ENCODE assay signal across 8 mouse cellular contexts in genomic region chr8:126591821-126592268, GRCm38 (mm10). TPM values are rescaled to one million over a fixed set of nuclear protein-coding genes. Genes with fewer than 3 reads are reported as not detected.
A peak's percentile ranks its signal among the peaks of the same experiment; 100 is the strongest.
DNase-seq lines count a peak whose midpoint lies in the region; ATAC-seq and TF ChIP-seq lines count a peak whose summit lies in the region.

No protein-coding gene starts in this region.

- WGBS in stomach, embryonic 16.5 days, result under 1% methylated on average over 9 of the region's 9 CpGs

- no peak for ATAC-seq in stomach, embryonic 16.5 days (ENCODE audit: insufficient read depth, low FRiP score)

- H3K36me3 ChIP-seq in stomach, embryonic 16.5 days (ENCODE audit: control insufficient read depth, insufficient read depth, low read length), result no peaks in the 10 kb centered on the region; the same call in 1 of the 2 replicates

- peaks cover 2% of the 10 kb centered on the region for H3K4me1 ChIP-seq in embryonic fibroblast, embryonic 13.5 days (ENCODE audit: control insufficient read depth, insufficient read depth, low read length)
- peaks cover 33% of the 10 kb centered on the region for H3K4me1 ChIP-seq in stomach, embryonic 16.5 days (ENCODE audit: control insufficient read depth, insufficient read depth, low read length)

- H3K27me3 ChIP-seq in stomach, embryonic 16.5 days (ENCODE audit: control insufficient read depth, insufficient read depth, low read length), result no peaks in the 10 kb centered on the region

- H3K9me3 ChIP-seq in stomach, embryonic 16.5 days (replicated peaks; ENCODE audit: control insufficient read depth, low read length), result no peaks in the 10 kb centered on the region

- H3K9ac ChIP-seq in stomach, embryonic 16.5 days (ENCODE audit: low read length), result peak overlapping the region; percentile 98

- H3K4me3 ChIP-seq in embryonic fibroblast, embryonic 13.5 days (ENCODE audit: insufficient read depth, low read length), result peak overlapping the region; percentile 89
- peak overlapping the region; percentile 95 for H3K4me3 ChIP-seq in stomach, embryonic 16.5 days (replicated peaks; ENCODE audit: low read length)

- intact Hi-C loops in heart, postnatal 10 days (cut with DNase I), result no loop called here

- no peak for TF ChIP-seq CTCF in embryonic fibroblast, embryonic 13.5 days (IDR thresholded peaks at IDR 0.05; ENCODE audit: borderline replicate concordance, insufficient read depth, low read length)

- H3K4me2 ChIP-seq in stomach, embryonic 16.5 days (ENCODE audit: low read depth, low read length), result peak overlapping the region; percentile 90

- peak overlapping the region; percentile 94 for H3K27ac ChIP-seq in embryonic fibroblast, embryonic 13.5 days (ENCODE audit: insufficient read depth, low read length)
- H3K27ac ChIP-seq in stomach, embryonic 16.5 days (ENCODE audit: low read length), result peak overlapping the region; percentile 100

- peak; percentile 56 for DNase-seq in layer of hippocampus, adult 11-12 months (ENCODE audit: low spot score)
- no peak for DNase-seq in layer of hippocampus, postnatal 25 days (ENCODE audit: extremely low spot score in 1 of 2, low spot score in 1 of 2)
- peak; percentile 75 for DNase-seq in adrenal gland, adult 8-10 months
- DNase-seq in heart, postnatal 10 days, result peak; percentile 79 to 83
- peak; percentile 80 to 90 for DNase-seq in kidney, postnatal 36 days
- peak; percentile 71 for DNase-seq in lung, postnatal 25 days (ENCODE audit: low spot score)

- peak; percentile 50 for TF ChIP-seq POLR2A in embryonic fibroblast, embryonic 13.5 days (IDR thresholded peaks at IDR 0.05; ENCODE audit: low read depth, low read length)

RNA-seq across cellular contexts. Expression of gene Irf2bp2, which starts 1.9 kb away (rescaled TPM):
- total RNA-seq in layer of hippocampus, postnatal 25 days (2021), result 10 to 100 TPM; 55.4 to 59.0 TPM
- total RNA-seq in adrenal gland, adult 8-10 months (2022), result 100 to 1,000 TPM in 2 of 4 experiments, 10 to 100 TPM in 2; 74.4 to 129 (median 98.9) TPM
- polyA plus RNA-seq in embryonic fibroblast, embryonic 13.5 days (2011; ENCODE audit: insufficient read length, low read depth, missing spikeins), result 58.6 and 74.8 TPM in 2 replicates
- 100 to 1,000 TPM; 101 to 154 TPM for total RNA-seq in heart, postnatal 10 days (2021)
- polyA plus RNA-seq in stomach, embryonic 16.5 days (2015; fragmentation: Nextera tagmentation; extraction: Ambion mirVana), result 9.9 and 10.8 TPM in 2 replicates

Comparison
In these comparisons a context has a peak if more than half of its experiments do, and no peak if none do; other contexts are left out.
1. DNase-seq: peak in layer of hippocampus, adult 11-12 months (single experiment), adrenal gland, adult 8-10 months (single experiment), heart, postnatal 10 days (2 of 2), kidney, postnatal 36 days (2 of 2) and lung, postnatal 25 days (single experiment); none in layer of hippocampus, postnatal 25 days (0 of 2).